Mouse (Mus musculus) small intestine, adult 2 months (tissue): ENCODE results near the gene Hoxd13. TPM values are rescaled to one million over a fixed set of nuclear protein-coding genes. Genes with fewer than 3 reads are reported as not detected.

Experiments
- H3K27ac ChIP-seq: fragments of 200-500 bp; 2 replicates; pipeline ENCODE4 v1.5.1; 2012; ENCODE audit warnings: low read depth, low read length, control low read depth, inconsistent platforms; ENCODE audit not compliant: insufficient read depth
- H3K27me3 ChIP-seq: fragments of 200-500 bp; 2 replicates; pipeline ENCODE4 v1.6.1; 2012; ENCODE audit warnings: mild to moderate bottlenecking, moderate library complexity, low read length, inconsistent platforms; ENCODE audit not compliant: control insufficient read depth, insufficient read depth
- H3K36me3 ChIP-seq: fragments of 200-500 bp; 2 replicates; pipeline ENCODE4 v1.6.1; 2012; ENCODE audit warnings: mild to moderate bottlenecking, low read length, control low read depth, inconsistent platforms; ENCODE audit not compliant: control insufficient read depth, insufficient read depth
- H3K4me1 ChIP-seq: fragments of 200-500 bp; 2 replicates; pipeline ENCODE4 v1.6.1; 2012; ENCODE audit warnings: low read length, inconsistent platforms, mixed read lengths; ENCODE audit not compliant: control insufficient read depth, insufficient read depth, insufficient read length
- H3K4me3 ChIP-seq: fragments of 200-500 bp; 2 replicates; pipeline ENCODE4 v1.5.1; 2012; ENCODE audit warnings: low read depth, mild to moderate bottlenecking, control low read depth, inconsistent platforms, low read length, moderate library complexity
- CTCF ChIP-seq: fragments of 200-500 bp; IDR thresholded peaks from 2 replicates; pipeline ENCODE4 v1.5.1; 2012; ENCODE audit warnings: low read depth, mild to moderate bottlenecking, control low read depth, inconsistent platforms, low read length, moderate library complexity, mixed read lengths; ENCODE audit not compliant: insufficient replicate concordance, insufficient read length; ENCODE audit errors: extremely low read depth
- POLR2A ChIP-seq: fragments of 200-500 bp; IDR thresholded peaks from 2 replicates; pipeline ENCODE4 v1.6.1; 2012; ENCODE audit warnings: low read depth, mild to moderate bottlenecking, control low read depth, inconsistent platforms, low read length, moderate library complexity
- WGBS: fragments of 180-500 bp; shearing (Covaris S2); methylation state at CpG from one replicate; pipeline ENCODE4 v1.1.7; 2018; 5-methylcytosine and 5-hydroxymethylcytosine counted together
- polyA plus RNA-seq: library from polyadenylated mRNA; depleted of rRNA; stranded (reverse); fragments of >200 nt; gene quantifications from 2 replicates; pipeline ENCODE4 v1.2.3, GENCODE M21; 2012

Hoxd13 gene
- polyA plus RNA-seq, 1 experiment = not detected

- Histone ChIP-seq H3K27me3 (peaks cover 85% of the 10 kb centered on the region), H3K27ac (no peak overlapping the region), H3K4me1 (no peaks in the 10 kb centered on the region; the same call in 1 of the 2 replicates), H3K36me3 (no peaks in the 10 kb centered on the region), H3K4me3 (no peak overlapping the region)
- TF ChIP-seq CTCF (no peak), POLR2A (no peak)
- 7% methylated on average over 35 of the region's 35 CpGs for WGBS
Observed at GRCm38 (mm10) chr2:74691995-74692807, 24.1 kb downstream of the Hoxd13 start.

- TF ChIP-seq POLR2A = no peak
- no peak for TF ChIP-seq CTCF
- no peaks in the 10 kb centered on the region for H3K36me3 ChIP-seq
- H3K4me3 ChIP-seq = no peak overlapping the region
- H3K4me1 ChIP-seq = peaks cover 2% of the 10 kb centered on the region
- 4% methylated on average over 20 of the region's 20 CpGs for WGBS
- peaks cover 85% of the 10 kb centered on the region for H3K27me3 ChIP-seq
- H3K27ac ChIP-seq = no peak overlapping the region
Observed at GRCm38 (mm10) chr2:74692808-74693431, 24.8 kb downstream of the Hoxd13 start.

GRCm38 (mm10) chr2:74693432-74693827 lies 25.3 kb downstream of the Hoxd13 start:
- 16% methylated on average over 4 of the region's 4 CpGs for WGBS
- no peak for TF ChIP-seq POLR2A
- TF ChIP-seq CTCF = no peak
- Histone ChIP-seq H3K36me3 (no peaks in the 10 kb centered on the region), H3K27me3 (peaks cover 86% of the 10 kb centered on the region), H3K27ac (no peak overlapping the region), H3K4me3 (no peak overlapping the region), H3K4me1 (peaks cover 5% of the 10 kb centered on the region)

- TF ChIP-seq CTCF (peak; percentile 29; the same call in 1 of the 2 replicates), POLR2A (no peak)
- WGBS = 8% methylated on average over 16 of the region's 16 CpGs
- H3K4me3 ChIP-seq = no peak overlapping the region
Observed at GRCm38 (mm10) chr2:74694066-74694465, 26.0 kb downstream of the Hoxd13 start.

GRCm38 (mm10) chr2:74695383-74695782 lies 27.3 kb downstream of the Hoxd13 start:
- no peak overlapping the region for H3K27ac ChIP-seq
- TF ChIP-seq CTCF (no peak), POLR2A (no peak)
- H3K27me3 ChIP-seq = peaks cover 91% of the 10 kb centered on the region
- 16% methylated on average over 1 of the region's 1 CpGs for WGBS
- H3K4me3 ChIP-seq = no peak overlapping the region
- H3K4me1 ChIP-seq = peaks cover 5% of the 10 kb centered on the region
- no peaks in the 10 kb centered on the region for H3K36me3 ChIP-seq

More at GRCm38 (mm10) chr2:74694066-74694465, 26.0 kb downstream of the Hoxd13 start:
- no peaks in the 10 kb centered on the region for H3K36me3 ChIP-seq
- H3K4me1 ChIP-seq = peaks cover 5% of the 10 kb centered on the region
- no peak overlapping the region for H3K27ac ChIP-seq
- H3K27me3 ChIP-seq = peaks cover 89% of the 10 kb centered on the region

- WGBS = 15% methylated on average over 7 of the region's 7 CpGs
- no peaks in the 10 kb centered on the region for H3K36me3 ChIP-seq
- peaks cover 94% of the 10 kb centered on the region for H3K27me3 ChIP-seq
- no peak overlapping the region for H3K4me3 ChIP-seq
- H3K4me1 ChIP-seq = peaks cover 5% of the 10 kb centered on the region
- TF ChIP-seq POLR2A (no peak), CTCF (no peak)
- no peak overlapping the region for H3K27ac ChIP-seq
Observed at GRCm38 (mm10) chr2:74695813-74696430, 27.8 kb downstream of the Hoxd13 start.
